Mouse (Mus musculus): ENCODE measurements at regions not wholly inside any gene's neighbourhood (a gene's known extent, or its start where the extent isn't known, plus 50 kb on each side); places are given as distances from the start of the nearest gene placed in this dataset.
"Not testable (repeated sequence)": the region's sequence is repeated elsewhere in the genome, so short reads cannot be mapped to it uniquely, and the experiment has no call there.

- DNase-seq; intact Hi-C loops (cut with DNase I): not testable (repeated sequence)
These were observed 87.2 kb downstream of the Catsperg2 start for GRCm38 (mm10) chr7:29639591-29639990.

- no peak for DNase-seq
- intact Hi-C loops (cut with DNase I), result no loop called here
These were observed 83.9 kb upstream of the Sipa1l3 start for GRCm38 (mm10) chr7:29602356-29602755.

- intact Hi-C loops (cut with DNase I), result no loop called here
These were observed 82.9 kb upstream of the Sipa1l3 start for GRCm38 (mm10) chr7:29601337-29601736.

GRCm38 (mm10) chr7:29597291-29597690, 78.8 kb upstream of the Sipa1l3 start:
- intact Hi-C loops (cut with DNase I), result not testable (repeated sequence)
- peak; percentile 13 to 23 for DNase-seq

More at GRCm38 (mm10) chr7:29601337-29601736, 82.9 kb upstream of the Sipa1l3 start:
- no peak for DNase-seq

GRCm38 (mm10) chr7:29578128-29578527, 59.7 kb upstream of the Sipa1l3 start:
- intact Hi-C loops (cut with DNase I), result no loop called here
- DNase-seq, result no peak

GRCm38 (mm10) chr7:29575606-29576005, 57.2 kb upstream of the Sipa1l3 start:
- no peak for DNase-seq
- intact Hi-C loops (cut with DNase I), result no loop called here
